Mouse (Mus musculus) telencephalon, adult 2 months (tissue): ENCODE results near the gene Renbp.

Experiments
- DNase-seq: peaks from one replicate; pipeline ENCODE4 v3.0.0-alpha.2; 2011; ENCODE audit warnings: low read depth, low spot score

The Renbp gene

DNA sequence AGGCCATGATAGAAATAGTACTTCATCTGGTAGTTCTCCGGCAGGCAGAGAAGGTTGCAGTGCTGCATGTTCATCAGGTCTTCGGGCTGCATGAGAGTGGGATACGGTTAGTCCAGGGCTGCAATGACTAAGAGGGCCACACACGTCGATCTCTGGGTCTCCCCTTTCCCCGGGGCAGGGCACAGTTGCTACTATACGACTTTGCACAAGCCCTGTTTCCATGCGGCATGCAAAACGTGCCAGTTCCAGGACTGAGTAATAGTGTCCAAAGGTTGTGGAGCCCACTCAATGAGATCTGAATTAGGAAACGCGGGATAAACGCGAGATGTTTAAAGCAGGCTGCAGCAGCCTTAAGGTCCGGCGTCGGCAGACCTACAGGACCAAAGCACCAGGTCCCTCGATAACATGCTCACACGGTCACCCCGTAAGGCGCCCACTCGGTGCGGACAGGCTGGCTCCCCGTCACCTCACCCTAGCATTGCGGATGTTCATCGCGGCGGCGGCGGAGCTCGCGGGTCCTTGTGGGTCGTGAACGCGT lies 9.3 kb downstream of the Renbp start:
- DNase-seq = no peak

DNA sequence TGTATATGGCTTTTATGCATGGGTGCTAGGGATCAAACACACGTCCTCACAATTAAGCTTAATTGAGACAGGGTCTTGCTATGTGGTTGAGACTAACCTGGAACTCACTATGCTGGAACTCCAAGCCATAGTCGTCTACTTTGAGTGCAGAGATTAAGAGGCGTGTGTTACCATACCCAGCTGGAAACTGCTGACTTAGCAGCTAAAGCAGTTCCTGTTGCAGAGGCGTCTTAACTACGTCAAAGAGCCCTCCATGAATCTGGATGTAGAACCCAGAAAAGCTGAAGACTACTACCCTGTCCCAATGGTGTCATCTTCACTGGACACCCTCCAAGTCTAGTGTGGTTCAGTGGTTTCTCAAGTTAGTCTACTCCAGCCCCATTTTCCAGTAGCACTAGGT lies 12.0 kb downstream of the Renbp start:
- DNase-seq = no peak

DNA sequence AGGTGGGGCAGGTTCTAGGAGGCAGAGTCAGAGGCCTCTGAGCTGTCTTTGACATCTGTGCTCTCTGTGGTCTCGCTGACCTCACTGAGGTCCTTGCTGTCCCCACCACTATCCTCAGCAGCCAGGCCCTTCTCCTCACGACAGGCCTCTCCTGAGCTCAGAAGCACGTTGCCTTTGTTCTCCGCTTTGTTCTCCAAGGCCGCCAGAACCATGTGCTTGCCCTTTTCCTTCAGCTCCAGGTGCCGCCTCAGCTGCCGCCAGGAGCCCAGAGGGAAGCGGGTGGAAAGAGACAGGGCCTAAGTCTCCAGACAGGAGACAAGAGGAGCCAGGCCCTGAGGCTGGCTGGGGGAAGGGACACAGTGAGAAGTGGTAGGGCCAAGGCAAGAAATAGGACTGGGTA lies 13.7 kb downstream of the Renbp start:
- DNase-seq = no peak

DNA sequence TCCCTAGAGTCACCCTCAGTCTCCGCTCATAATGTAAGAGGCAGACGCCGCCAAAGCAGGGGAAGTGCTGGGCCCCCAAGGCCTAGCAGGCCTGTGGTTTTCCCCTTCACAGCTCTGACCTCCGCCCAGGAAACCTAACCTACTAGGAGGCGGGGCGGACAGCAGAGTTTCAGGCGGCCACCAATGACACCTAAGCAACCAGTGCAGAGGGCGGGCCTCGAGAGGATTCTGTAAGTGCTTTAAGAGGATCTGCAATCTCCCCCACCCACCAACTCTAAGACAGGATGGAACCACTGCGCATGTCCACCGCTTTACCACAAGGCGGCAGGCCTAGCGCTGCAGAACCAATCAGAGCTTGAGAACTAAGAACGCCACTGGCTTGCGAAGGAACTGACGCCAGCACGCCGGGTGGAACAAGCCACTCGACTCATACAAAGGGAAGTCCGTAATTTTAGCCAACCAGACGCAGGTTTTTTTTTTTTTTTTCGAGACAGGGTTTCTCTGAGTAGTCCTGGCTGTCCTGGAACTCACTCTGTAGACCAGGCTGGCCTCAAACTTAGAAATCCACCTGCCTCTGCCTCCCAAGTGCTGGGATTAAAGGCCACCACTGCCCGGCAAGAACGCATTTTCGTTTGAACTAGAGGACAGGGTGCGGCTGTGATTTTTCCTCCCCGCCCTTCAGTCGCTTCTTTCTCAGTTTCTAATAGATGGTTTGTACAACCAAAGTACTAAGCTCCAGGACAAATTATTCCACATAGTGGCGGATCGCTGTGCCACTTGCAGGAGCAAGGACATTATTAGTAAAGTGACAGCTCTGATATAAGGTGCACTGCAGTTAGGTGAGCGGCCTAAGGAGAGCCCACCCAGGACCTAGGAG lies 15.6 kb downstream of the Renbp start:
- DNase-seq = peak; percentile 98

DNA sequence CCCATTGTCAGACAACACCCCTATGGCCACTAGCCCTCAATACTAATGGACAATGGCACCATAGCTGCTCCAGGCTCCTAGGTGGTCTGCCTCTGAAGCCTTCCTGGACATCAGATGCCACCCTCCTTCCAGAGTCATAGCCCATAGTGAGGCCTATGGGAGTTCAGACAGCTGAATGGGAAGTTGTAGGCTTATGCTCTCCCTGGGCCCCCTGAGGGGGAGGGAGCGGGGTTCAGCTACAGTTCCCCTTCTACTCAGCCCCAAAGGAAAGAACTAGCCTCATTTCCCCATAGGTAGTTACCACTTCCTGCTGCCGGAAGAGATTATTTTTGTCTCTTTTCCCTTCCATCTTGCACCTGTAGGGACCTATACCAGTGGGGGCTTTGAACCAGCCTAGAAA lies 19.1 kb downstream of the Renbp start:
- DNase-seq = no peak

DNA sequence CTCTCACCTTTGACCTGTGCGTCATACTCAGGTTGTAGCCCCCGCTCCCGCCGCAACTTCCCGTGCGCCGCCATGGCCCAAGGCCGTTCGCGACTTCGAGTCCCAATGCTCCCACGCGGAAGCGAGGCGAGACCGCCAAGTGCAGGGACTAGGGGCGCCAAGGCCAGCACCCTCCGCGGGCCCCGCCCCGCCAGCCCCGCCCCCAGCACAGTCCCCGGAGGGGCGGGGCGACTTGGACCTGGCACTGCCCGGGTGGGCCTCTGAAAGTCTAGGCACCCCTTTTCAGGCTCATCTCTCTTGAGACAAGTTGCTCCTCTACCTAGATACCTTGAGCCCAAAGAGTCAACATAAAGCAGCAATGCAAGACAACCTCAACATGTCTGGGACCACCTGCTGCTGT lies 19.5 kb downstream of the Renbp start:
- DNase-seq = no peak

DNA sequence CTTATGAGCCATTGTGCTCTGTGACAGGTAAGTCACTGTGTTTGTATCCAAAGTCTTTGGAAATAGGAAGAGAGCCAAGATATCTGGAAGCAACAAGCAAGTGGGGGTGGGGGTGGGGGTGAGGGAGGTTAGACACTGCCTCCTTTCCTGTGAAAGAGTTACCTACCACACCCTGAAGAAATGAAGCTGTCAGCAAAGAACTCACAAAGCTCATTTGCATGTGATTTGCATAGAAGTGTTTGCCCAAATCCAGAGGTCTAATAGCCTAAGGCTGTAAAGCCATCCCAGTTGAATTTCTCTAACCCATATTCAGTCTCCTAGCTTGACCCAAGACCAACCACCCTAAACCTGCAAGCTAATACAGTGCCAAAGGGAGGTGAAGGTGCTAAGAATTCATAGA lies 20.2 kb downstream of the Renbp start:
- DNase-seq = no peak

DNA sequence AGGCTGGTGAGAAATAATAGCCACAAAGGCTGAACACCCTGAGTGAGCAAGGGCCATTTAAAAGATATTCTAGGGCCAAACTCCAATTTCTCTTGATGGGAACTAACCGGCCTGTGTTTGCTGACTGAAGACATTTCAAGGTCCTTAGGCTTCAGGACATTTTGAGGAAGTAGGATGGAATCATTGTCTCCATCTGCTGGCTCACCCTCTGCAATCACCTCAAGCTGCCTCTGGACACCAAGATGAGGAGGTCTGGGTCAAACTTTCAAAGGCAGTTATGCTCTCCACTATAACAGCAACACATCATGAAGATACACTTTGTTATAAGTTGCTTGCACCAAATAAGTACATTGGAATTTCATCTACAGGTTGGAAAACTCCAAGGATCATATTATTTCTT lies 20.6 kb downstream of the Renbp start:
- DNase-seq = no peak

DNA sequence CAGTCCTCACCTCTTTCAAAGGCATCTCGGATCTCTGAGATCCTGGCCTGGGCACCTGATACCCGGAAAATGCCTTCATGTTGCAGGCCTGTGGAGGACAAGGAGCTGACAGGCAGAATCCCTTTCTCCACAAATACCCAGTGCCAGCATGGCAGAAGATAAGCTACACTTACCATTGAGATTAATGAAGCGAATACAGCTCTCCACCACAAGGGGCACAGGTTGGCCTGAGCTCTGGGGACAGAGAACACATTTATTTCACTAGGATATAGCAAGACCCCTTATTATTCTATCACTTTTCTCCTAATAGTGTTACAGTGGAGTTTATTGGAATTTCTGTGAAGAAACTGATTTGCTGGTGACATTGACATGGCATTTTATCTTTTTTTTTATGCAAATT lies 32.7 kb downstream of the Renbp start:
- no peak for DNase-seq

DNA sequence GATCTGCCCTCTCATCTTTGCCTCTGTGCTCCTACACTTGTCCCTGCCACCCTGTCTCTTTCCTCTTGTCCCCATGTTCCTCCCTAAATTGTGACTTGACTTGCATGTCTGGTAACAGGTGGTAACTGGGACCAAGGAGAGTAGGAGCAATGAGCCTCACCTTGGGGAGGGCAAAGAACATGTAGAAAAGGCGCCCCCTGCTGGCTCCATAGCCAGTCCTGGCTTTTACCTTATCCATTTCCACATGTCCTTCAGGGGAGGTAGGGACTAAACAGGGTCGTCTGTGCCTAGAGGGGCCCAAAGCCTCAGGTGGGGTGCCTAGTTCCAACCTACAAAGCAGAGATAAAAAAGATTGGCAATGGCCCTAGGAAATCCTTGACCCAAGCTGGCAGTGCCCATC lies 34.9 kb downstream of the Renbp start, which contains the start of gene L1cam:
Gene L1cam, minus strand, starts transcription at position 387 of the 400 bp plus-strand sequence.
- no peak for DNase-seq

DNA sequence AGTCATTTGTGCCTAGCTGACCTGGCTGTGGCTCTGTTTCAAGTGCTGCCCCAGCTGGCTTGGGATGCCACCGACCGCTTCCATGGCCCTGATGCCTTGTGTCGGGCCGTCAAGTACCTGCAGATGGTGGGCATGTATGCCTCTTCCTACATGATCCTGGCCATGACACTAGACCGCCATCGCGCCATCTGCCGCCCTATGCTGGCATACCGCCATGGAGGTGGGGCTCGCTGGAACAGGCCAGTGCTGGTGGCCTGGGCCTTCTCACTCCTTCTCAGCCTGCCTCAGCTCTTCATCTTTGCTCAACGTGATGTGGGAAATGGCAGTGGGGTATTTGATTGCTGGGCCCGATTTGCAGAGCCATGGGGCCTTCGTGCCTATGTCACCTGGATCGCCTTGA lies 37.8 kb downstream of the Renbp start:
- DNase-seq = no peak

DNA sequence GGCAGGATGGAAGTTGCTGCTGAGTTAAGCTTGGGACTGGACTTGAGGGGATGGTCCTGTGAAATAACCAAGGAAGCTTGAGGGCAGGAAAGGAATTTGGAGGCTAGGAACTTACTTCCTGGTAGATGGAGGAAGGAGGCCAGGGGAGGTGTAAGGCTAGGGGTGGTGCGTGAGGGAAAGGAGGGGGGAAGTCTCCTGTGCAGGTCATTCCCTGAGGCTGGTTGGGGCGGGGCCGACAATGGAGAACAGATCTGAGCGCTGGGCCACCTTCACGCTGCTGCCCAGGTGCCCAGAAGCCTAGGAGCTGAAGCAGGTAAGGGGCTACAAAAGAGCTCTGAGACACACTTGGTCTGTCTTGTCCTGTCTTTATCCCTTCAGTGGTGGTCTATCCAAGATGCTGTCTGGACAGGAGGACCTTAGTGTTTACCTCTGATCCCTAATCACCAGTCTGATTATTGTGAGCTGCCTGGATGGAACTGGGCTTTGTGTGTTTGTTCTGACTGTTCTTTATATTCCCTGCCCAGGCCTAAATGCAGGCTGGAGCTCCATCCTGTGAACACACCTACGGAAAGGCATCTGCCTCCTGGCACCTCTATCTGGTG lies 39.0 kb downstream of the Renbp start, which contains the start of gene Avpr2:
Gene Avpr2, plus strand, starts transcription at position 552 of the 602 bp plus-strand sequence.
- no peak for DNase-seq

DNA sequence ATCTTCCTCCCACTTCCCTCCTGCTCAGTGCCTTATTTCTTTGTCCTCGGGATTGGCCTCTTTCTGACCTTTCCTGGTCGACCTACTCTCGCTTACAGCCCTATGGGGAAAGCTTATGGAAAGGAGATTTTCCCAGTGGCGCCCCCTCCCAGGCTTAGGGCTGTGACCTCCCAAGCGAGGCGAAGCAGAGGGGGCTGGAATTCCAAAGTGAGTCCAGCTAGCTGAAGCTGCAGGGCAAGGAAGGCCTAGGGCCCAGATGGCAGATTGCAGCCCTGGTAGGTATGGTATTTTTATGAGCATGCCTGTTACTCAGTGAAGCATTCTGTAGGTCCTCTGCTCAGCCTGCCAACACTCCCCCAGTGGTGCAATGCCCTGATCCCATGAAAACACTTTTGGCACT lies 49.2 kb downstream of the Renbp start:
- no peak for DNase-seq

DNA sequence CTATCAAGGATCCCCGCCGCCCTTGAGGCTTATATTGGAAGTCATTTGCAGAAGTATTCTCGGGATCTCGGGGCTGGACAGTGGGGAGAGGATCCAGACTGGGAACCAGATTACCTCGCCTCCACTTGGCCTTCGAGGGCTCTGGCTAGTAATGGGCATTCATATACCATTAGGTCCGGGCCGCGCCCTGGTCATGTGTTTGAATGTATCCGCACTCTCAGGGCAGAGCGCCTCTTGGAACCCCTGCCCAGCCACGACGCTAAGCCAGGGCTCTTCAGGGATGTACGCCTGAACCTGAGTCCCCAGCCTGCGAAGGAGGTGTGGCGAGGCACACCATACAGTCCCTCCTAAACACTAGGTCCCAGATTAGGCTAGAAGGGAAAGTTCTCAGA lies 49.6 kb downstream of the Renbp start:
- DNase-seq = no peak

DNA sequence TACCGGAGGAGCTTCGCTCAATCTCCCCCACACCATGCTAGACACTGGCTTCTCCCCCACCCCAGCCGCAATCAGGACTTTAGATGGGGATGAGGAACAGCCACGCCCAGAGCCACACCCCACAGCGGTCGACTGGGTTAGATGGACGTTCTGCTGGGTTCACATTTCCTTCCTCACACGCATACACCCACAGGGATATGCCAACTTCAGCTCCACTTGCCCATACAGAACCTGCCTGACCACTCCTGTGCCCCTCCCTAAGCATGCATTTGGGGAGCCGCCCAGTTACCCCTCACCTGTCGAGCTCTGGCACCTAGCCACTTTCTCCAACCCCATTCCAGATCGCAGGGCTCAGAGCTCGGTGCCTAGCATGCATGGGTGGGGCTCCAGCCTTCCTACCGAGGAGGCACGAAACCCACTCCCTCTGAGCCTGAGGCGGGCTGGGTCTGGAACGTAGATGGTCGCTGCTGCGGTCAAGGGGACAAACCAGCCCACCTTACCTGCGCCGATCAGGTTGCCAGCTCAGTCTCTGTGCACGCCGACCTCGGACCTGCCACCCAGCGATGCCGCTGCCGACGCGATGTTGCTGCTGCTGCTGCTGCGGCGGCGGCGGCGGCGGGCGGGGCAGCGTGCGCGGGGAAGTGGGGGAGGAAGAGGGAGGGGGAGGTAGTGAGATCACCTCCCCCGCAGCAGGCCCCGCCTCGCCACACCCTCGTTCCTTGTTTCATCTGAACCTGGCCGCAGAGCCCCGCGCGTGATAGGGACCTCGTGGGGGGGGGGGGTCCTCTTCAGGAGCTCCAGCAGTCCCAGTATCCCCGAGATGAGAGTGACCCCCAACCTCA lies 50.2 kb downstream of the Renbp start:
- no peak for DNase-seq

DNA sequence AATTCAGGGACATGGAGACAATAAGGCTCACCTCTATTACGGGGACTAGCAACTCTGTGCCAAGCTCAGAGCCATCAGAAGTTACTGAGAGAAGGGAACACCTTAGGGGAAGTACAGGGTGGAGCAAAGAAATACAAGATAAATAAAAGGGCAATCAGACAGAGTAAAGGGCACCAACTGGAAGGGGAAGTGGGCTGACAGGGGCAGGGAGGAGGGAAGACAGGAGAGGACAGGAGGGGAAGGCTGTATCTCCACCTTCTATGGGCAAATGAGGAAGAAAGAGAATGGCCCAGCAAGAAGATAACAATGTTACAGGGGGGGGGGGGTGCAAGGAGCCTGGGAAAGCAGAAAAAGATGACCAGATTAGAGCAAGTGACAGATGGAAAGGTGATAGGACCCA lies 53.6 kb downstream of the Renbp start:
- no peak for DNase-seq

DNA sequence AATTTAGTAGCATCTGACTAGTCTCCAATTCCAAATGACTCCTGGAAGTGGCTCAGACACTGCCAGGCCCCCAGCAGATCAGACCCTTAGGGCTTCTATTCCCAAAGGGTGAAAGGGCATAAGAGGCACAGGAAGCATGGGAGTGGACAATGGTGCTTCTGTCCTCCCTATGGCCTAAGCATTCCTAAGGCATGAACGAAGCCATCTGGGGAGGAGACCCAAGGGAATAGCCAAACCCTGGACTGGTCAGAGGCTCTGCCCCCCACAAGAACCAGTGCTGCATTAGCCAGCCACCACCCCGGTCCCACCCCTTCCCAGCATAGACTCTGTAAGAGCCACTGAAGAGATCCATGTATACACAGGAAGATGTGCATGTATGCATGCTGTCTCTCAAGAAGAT lies 54.8 kb downstream of the Renbp start:
- DNase-seq = no peak
